Mouse (Mus musculus) cerebellum, adult 2 months (tissue): ENCODE measurements around the gene Snx22.

ENCODE experiments used
- CTCF ChIP-seq: fragments of 200-500 bp; IDR thresholded peaks from 2 replicates; pipeline ENCODE4 v1.5.1; 2011; ENCODE audit warnings: low read depth, mild to moderate bottlenecking, control low read depth, low read length, moderate library complexity, borderline replicate concordance; ENCODE audit not compliant: insufficient read depth
- POLR2A ChIP-seq: fragments of 200-500 bp; IDR thresholded peaks from 2 replicates; pipeline ENCODE4 v1.6.1; 2011; ENCODE audit warnings: low read length, control low read depth, borderline replicate concordance; ENCODE audit not compliant: insufficient read depth

DNA sequence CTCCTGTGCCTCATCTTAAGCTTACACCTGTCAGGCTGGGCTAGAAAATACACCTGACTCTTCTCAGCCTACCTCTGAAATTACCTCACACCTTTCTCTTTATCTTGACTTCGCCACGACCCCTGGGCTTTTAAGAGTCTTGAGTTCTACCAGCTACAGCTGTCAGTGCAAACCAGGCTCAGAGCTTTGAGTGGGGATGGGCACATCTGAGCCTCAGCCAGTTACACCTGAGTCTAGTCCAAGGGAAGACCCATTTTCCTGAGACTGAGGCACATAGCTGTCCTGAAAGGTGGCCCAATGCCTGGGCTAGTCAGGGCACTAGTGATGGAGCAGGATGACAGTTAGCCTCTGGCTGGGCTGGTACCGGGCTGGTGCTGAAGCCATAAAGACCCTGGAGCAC is 2.7 kb downstream of the Snx22 start:
- no peak for TF ChIP-seq CTCF
- TF ChIP-seq POLR2A, result no peak
